Mouse (Mus musculus) stomach, embryonic 15.5 days (tissue): ENCODE results near the gene Emid1. TPM values are rescaled to one million over a fixed set of nuclear protein-coding genes. Genes with fewer than 3 reads are reported as not detected.
"Not testable (repeated sequence)": the region's sequence is repeated elsewhere in the genome, so short reads cannot be mapped to it uniquely, and the experiment has no call there.

Source experiments
- ATAC-seq: fragments of 200-750 bp; cut with Nextera tagmentation; 2 replicates; pipeline ENCODE4 v1.8.0; 2017; ENCODE audit warnings: low read depth, moderate number of reproducible peaks, moderate TSS enrichment; ENCODE audit not compliant: insufficient read depth, low FRiP score
- H3K27ac ChIP-seq: fragments of 300-500 bp; sonication (generic); 2 replicates; pipeline ENCODE4 v1.5.1; 2015; ENCODE audit warnings: mild to moderate bottlenecking, inconsistent platforms
- H3K27me3 ChIP-seq: fragments of 300-500 bp; sonication (generic); replicated peaks from 2 replicates; pipeline ENCODE4 v1.6.1; 2015; ENCODE audit warnings: inconsistent platforms
- H3K36me3 ChIP-seq: fragments of 300-500 bp; sonication (generic); 2 replicates; pipeline ENCODE4 v1.6.1; 2015; ENCODE audit warnings: inconsistent platforms
- H3K4me1 ChIP-seq: fragments of 300-500 bp; sonication (generic); 2 replicates; pipeline ENCODE4 v1.6.1; 2015; ENCODE audit warnings: inconsistent platforms
- H3K4me2 ChIP-seq: fragments of 300-500 bp; sonication (generic); 2 replicates; pipeline ENCODE4 v1.6.1; 2015; ENCODE audit warnings: mild to moderate bottlenecking, inconsistent platforms
- H3K4me3 ChIP-seq: fragments of 300-500 bp; sonication (generic); replicated peaks from 2 replicates; pipeline ENCODE4 v1.5.1; 2015; ENCODE audit warnings: inconsistent platforms
- H3K9ac ChIP-seq: fragments of 300-500 bp; sonication (generic); 2 replicates; pipeline ENCODE4 v1.6.1; 2015; ENCODE audit warnings: inconsistent platforms
- H3K9me3 ChIP-seq: fragments of 300-500 bp; sonication (generic); 2 replicates; pipeline ENCODE4 v1.6.1; 2016; ENCODE audit warnings: inconsistent platforms
- WGBS: fragments of 180-500 bp; shearing (Covaris S2); methylation state at CpG from one replicate; pipeline ENCODE4 v1.1.7; 2015; 5-methylcytosine and 5-hydroxymethylcytosine counted together
- polyA plus RNA-seq: library from polyadenylated mRNA; unstranded; fragments of >200 nt; fragmentation: Nextera tagmentation; extraction: Ambion mirVana; gene quantifications from 2 replicates; pipeline ENCODE4 v1.2.1, GENCODE M21; 2015

Gene Emid1
- polyA plus RNA-seq, 1 experiment from 2014 or later = 64.2 TPM

- peak overlapping the region; percentile 91 for H3K27ac ChIP-seq
- peak overlapping the region; percentile 76 for H3K4me2 ChIP-seq
- H3K36me3 ChIP-seq = peaks cover 3% of the 10 kb centered on the region; the same call in 1 of the 2 replicates
- H3K9ac ChIP-seq = peak overlapping the region; percentile 97
- WGBS = 1% methylated on average over 7 of the region's 7 CpGs
- ATAC-seq = no peak
- peak overlapping the region; percentile 83 for H3K4me3 ChIP-seq
- peaks cover 20% of the 10 kb centered on the region for H3K4me1 ChIP-seq
- H3K9me3 ChIP-seq = no peaks in the 10 kb centered on the region
- H3K27me3 ChIP-seq = no peaks in the 10 kb centered on the region
Observed at GRCm38 (mm10) chr11:5100283-5100682, 51.8 kb downstream of the Emid1 start.

- Histone ChIP-seq H3K4me1 (peaks cover 20% of the 10 kb centered on the region), H3K9ac (peak overlapping the region; percentile 97), H3K27ac (peak overlapping the region; percentile 91), H3K4me2 (peak overlapping the region; percentile 76), H3K4me3 (peak overlapping the region; percentile 83), H3K9me3 (no peaks in the 10 kb centered on the region), H3K27me3 (no peaks in the 10 kb centered on the region), H3K36me3 (peaks cover 3% of the 10 kb centered on the region; the same call in 1 of the 2 replicates)
- ATAC-seq = peak; percentile 72; the same call in 1 of the 2 replicates
- WGBS = under 1% methylated on average over 31 of the region's 31 CpGs
Observed at GRCm38 (mm10) chr11:5099576-5100183, 52.4 kb downstream of the Emid1 start.

- Histone ChIP-seq H3K4me2 (peak within 1 kb of the TSS; percentile 78), H3K27me3 (no peaks in the 10 kb centered on the region), H3K4me3 (peak within 1 kb of the TSS; percentile 83), H3K9me3 (no peaks in the 10 kb centered on the region), H3K9ac (peak within 1 kb of the TSS; percentile 97), H3K27ac (peak within 1 kb of the TSS; percentile 91), H3K36me3 (no peaks in the 10 kb centered on the region), H3K4me1 (peaks cover 23% of the 10 kb centered on the region)
- ATAC-seq = peak; percentile 92
- WGBS = under 1% methylated on average over 86 of the region's 92 CpGs
Observed at GRCm38 (mm10) chr11:5098736-5099542, 53.1 kb downstream of the Emid1 start, which contains the start of the genes Rhbdd3 and Ewsr1. Gene Rhbdd3, plus strand, starts transcription at chr11:5098926. Gene Ewsr1, minus strand, starts transcription at chr11:5099266.

GRCm38 (mm10) chr11:5098035-5098735, 53.9 kb downstream of the Emid1 start:
- H3K36me3 ChIP-seq = no peaks in the 10 kb centered on the region
- peak overlapping the region; percentile 83 for H3K4me3 ChIP-seq
- under 1% methylated on average over 44 of the region's 44 CpGs for WGBS
- peak; percentile 9 for ATAC-seq
- peak overlapping the region; percentile 78 for H3K4me2 ChIP-seq
- peak overlapping the region; percentile 97 for H3K9ac ChIP-seq
- no peaks in the 10 kb centered on the region for H3K9me3 ChIP-seq
- H3K4me1 ChIP-seq = peaks cover 23% of the 10 kb centered on the region
- peak overlapping the region; percentile 91 for H3K27ac ChIP-seq
- H3K27me3 ChIP-seq = no peaks in the 10 kb centered on the region

- peak overlapping the region; percentile 78 for H3K4me2 ChIP-seq
- no peak for ATAC-seq
- no peaks in the 10 kb centered on the region for H3K9me3 ChIP-seq
- peak overlapping the region; percentile 83 for H3K4me3 ChIP-seq
- no peaks in the 10 kb centered on the region for H3K27me3 ChIP-seq
- H3K36me3 ChIP-seq = peaks cover 10% of the 10 kb centered on the region; the same call in 1 of the 2 replicates
- no peak overlapping the region for H3K27ac ChIP-seq
- no peak overlapping the region for H3K9ac ChIP-seq
- peaks cover 22% of the 10 kb centered on the region for H3K4me1 ChIP-seq
- WGBS = 48% methylated on average over 8 of the region's 8 CpGs
Observed at GRCm38 (mm10) chr11:5096480-5097020, 55.5 kb downstream of the Emid1 start.

GRCm38 (mm10) chr11:5095877-5096276, 56.2 kb downstream of the Emid1 start:
- H3K27me3 ChIP-seq = no peaks in the 10 kb centered on the region
- ATAC-seq = no peak
- no peaks in the 10 kb centered on the region for H3K9me3 ChIP-seq
- no peak overlapping the region for H3K27ac ChIP-seq
- WGBS = 71% methylated on average over 5 of the region's 5 CpGs
- peaks cover 16% of the 10 kb centered on the region; the same call in 1 of the 2 replicates for H3K4me1 ChIP-seq
- no peak overlapping the region for H3K4me3 ChIP-seq
- H3K9ac ChIP-seq = no peak overlapping the region
- peaks cover 14% of the 10 kb centered on the region; the same call in 1 of the 2 replicates for H3K36me3 ChIP-seq
- peak overlapping the region; percentile 78 for H3K4me2 ChIP-seq

GRCm38 (mm10) chr11:5091706-5092105, 60.4 kb downstream of the Emid1 start:
- H3K36me3 ChIP-seq = peaks cover 40% of the 10 kb centered on the region
- H3K27ac ChIP-seq = no peak overlapping the region
- no peak overlapping the region for H3K9ac ChIP-seq
- no peaks in the 10 kb centered on the region for H3K9me3 ChIP-seq
- ATAC-seq = no peak
- no peaks in the 10 kb centered on the region for H3K27me3 ChIP-seq
- no peak overlapping the region for H3K4me2 ChIP-seq
- 0 out of 2 replicates have a peak, but pooled peaks cover 3% of the 10 kb centered on the region for H3K4me1 ChIP-seq
- no peak overlapping the region for H3K4me3 ChIP-seq
- WGBS = 36% methylated on average over 2 of the region's 2 CpGs

GRCm38 (mm10) chr11:5089147-5089546, 62.9 kb downstream of the Emid1 start:
- ATAC-seq = no peak
- WGBS = 93% methylated on average over 1 of the region's 1 CpGs
- peaks cover 57% of the 10 kb centered on the region for H3K36me3 ChIP-seq

GRCm38 (mm10) chr11:5076843-5077242, 75.2 kb downstream of the Emid1 start:
- not testable (repeated sequence) for H3K4me2 ChIP-seq, H3K27ac ChIP-seq, H3K4me1 ChIP-seq, ATAC-seq, H3K9me3 ChIP-seq, H3K9ac ChIP-seq, H3K27me3 ChIP-seq, H3K4me3 ChIP-seq
- 89% methylated on average over 4 of the region's 5 CpGs for WGBS
- H3K36me3 ChIP-seq = peaks cover 63% of the 10 kb centered on the region

More at GRCm38 (mm10) chr11:5089147-5089546, 62.9 kb downstream of the Emid1 start:
- no peaks in the 10 kb centered on the region for H3K27me3 ChIP-seq
- H3K4me2 ChIP-seq = no peak overlapping the region
- H3K9me3 ChIP-seq = no peaks in the 10 kb centered on the region
- no peak overlapping the region for H3K27ac ChIP-seq
- no peak overlapping the region for H3K9ac ChIP-seq
- no peak overlapping the region for H3K4me3 ChIP-seq
- H3K4me1 ChIP-seq = 0 out of 2 replicates have a peak, but pooled peaks cover under 1% of the 10 kb centered on the region

GRCm38 (mm10) chr11:5075760-5076159, 76.3 kb downstream of the Emid1 start:
- H3K4me3 ChIP-seq = no peak overlapping the region
- peaks cover 67% of the 10 kb centered on the region for H3K36me3 ChIP-seq
- H3K4me1 ChIP-seq = no peaks in the 10 kb centered on the region
- H3K9me3 ChIP-seq = no peaks in the 10 kb centered on the region
- ATAC-seq = no peak
- no peak overlapping the region for H3K9ac ChIP-seq
- H3K27ac ChIP-seq = no peak overlapping the region
- H3K4me2 ChIP-seq = no peak overlapping the region
- H3K27me3 ChIP-seq = no peaks in the 10 kb centered on the region

- H3K9ac ChIP-seq = no peak overlapping the region
- no peaks in the 10 kb centered on the region for H3K27me3 ChIP-seq
- no peak overlapping the region for H3K4me3 ChIP-seq
- H3K27ac ChIP-seq = no peak overlapping the region
- no peak overlapping the region for H3K4me2 ChIP-seq
- peaks cover 68% of the 10 kb centered on the region for H3K36me3 ChIP-seq
- no peaks in the 10 kb centered on the region for H3K4me1 ChIP-seq
- ATAC-seq = no peak
- no peaks in the 10 kb centered on the region for H3K9me3 ChIP-seq
- WGBS = 67% methylated on average over 4 of the region's 4 CpGs
Observed at GRCm38 (mm10) chr11:5074882-5075281, 77.2 kb downstream of the Emid1 start.
